Mouse (Mus musculus) inflammation-experienced regulatory T-cells, adult 6 months (primary cell): ENCODE measurements around the gene Hes2. TPM values are rescaled to one million over a fixed set of nuclear protein-coding genes. Genes with fewer than 3 reads are reported as not detected.

ENCODE experiments used
- ATAC-seq: one replicate; pipeline ENCODE4 v1.8.0; 2017
- polyA plus RNA-seq, 3 experiments: library from polyadenylated mRNA; unstranded; fragments of 100-300 nt; shearing (Covaris generic); gene quantifications; one replicate each; pipeline ENCODE4 v1.2.1; 2017

Gene Hes2
- polyA plus RNA-seq, 3 experiments from 2014 or later: not detected

DNA sequence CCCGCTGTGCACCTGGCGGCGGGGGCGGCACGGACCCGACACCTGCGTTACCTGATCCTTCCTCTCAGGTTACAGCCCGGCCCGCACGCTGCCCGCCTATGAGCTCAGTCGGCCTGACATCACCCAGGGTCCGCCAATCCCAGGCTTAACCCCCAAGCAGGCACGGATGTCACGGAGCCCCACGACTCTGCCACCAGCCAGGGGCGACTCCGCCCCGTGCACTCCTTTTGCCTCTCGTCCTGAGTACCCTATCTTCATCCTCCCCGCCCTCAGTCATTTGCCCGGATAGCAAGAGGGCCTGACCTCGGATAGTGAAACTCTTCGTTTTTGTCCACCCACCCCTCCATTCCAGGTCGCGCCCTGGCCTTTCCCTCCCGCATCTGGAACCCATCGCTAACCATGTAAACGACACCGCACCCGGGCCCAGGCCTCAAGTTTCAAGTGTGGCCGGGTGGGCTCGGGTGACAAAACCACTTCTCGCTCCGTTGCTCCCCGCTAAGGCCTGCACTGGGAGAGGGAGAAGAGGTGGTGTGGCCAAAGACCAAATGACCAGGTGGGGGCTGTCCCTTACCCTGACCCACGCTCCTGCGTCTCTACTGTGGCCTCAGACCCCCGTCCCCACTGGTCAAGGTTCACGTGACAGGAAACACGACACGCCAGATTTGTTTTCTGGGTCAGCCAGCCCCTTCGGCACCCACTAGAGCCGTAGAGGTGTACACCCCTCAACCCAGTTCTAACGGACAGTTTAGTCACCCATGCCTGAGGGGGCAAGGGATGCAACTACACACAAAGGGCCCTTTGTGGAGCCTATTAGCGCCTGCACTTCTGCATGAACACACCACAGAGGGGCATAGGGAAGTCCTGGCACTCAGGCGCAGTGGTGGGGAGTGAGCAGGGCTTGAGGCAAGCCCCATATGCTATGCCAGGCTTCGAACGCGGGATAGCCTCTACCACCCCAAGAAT is 26.6 kb upstream of the Hes2 start:
- ATAC-seq: peak; percentile 18

DNA sequence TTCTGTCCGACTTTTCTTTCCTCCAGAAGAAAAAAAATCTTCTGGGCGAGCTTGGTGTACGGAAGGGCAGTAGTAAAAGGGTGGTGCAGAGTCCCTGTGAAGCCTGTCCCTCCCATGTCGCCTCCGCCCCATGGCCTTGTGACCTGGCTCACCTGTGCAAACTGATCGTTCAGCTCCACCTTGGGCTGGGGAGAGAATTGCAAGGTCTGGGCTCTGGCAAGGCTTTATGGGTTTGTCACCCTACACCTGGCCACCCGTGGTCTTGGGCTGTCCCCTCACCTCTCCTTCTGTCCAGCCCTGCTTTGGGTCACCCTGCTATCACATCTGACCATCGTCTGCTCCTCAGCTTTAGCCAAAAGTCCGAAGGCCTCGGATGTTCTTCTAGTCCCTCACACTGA is 25.9 kb upstream of the Hes2 start:
- ATAC-seq: no peak

DNA sequence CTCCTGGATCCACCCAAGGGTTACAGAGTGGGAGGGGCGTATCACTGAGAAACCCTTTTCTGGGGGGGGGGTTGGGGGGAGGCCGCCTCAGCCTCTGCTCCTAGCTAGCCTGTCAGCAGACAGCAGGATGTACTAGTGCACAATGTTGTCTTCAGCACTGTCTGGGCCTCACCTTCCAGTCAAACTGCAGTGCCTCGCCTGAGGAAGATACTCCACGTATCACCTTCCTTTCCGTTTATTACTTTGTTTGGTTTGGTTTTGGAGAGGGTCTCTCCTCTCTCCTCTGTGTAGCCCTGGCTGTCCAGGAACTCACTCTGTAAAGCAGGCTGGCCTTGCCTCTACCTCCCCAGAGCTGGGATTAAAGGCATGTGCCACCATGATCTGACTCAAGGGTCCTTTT is 25.5 kb upstream of the Hes2 start:
- ATAC-seq: no peak

DNA sequence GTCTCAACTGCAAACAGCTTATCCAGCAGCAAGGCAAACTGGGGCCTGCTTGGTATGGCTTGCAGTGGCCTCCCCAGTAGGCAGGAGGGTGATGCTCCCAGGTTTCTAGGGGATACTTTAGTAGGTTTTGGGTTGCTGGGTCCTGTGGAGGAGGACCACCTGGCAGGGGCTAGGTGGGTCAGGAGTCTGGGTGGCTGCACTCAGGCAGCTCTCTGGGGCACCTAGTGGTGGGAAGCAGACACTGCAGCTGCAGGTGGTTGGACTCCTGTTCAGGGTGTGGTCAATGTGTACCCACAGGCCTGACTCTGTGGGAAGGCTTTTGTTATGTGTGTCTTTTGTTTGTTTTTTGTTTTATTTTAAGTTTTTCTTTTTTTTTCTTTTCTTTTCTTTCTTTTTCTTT is 24.2 kb upstream of the Hes2 start:
- peak; percentile 30 for ATAC-seq

DNA sequence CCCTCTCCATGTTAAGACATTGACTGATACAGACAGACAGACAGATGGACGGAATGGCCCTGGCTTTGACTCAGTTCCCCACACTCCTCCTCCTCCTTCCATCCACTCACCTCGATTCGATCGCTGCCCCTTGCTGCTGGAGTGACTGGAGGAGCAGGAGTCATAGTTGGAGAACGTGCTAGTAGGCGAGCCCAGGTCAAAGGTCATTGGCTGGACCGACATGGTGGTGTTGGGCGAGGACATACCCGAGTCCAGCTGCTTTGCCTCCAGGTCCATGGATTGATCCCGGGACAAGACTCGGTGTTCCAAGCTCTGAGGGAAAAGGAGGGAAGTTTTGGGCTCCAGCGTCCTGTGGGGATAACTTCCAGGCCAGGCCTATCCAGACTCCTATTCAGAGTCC is 23.3 kb upstream of the Hes2 start:
- no peak for ATAC-seq

DNA sequence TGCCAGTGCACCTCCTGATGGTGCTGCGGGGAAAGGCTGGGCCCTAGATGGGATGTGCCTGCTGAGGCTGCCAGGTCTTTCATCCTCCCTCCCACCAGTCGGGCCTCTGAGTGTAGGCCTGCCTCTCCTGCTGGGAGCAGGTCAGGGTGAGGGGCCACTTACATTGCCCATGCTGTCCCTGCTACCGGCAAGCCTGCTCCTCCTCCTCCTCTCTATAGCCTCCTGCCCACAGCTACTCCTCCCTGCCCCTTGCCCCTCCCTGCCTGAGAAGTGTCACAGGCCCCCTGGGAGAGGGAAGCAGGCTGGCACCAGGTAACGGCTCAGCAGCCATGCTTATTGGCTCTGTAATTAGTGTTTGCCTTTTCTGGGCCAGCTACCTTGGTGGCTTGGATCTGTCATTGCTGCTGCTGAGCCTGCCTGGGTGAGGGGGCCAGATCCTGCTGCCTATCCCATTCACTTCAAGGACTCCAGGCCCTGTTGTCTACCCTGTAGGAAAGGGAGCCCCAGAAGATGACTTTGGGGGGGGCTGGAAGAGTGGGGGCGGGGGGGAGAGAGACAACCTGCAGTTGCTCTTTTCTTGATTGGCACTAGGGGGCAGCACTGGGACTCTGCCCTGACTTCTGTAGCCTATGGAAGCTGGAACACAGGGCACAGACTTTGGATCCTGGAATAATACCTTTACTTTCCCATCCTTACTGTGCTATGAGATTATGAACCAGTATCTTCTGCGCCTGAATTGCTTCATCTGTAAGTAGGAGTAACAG is 22.4 kb upstream of the Hes2 start:
- ATAC-seq: no peak

DNA sequence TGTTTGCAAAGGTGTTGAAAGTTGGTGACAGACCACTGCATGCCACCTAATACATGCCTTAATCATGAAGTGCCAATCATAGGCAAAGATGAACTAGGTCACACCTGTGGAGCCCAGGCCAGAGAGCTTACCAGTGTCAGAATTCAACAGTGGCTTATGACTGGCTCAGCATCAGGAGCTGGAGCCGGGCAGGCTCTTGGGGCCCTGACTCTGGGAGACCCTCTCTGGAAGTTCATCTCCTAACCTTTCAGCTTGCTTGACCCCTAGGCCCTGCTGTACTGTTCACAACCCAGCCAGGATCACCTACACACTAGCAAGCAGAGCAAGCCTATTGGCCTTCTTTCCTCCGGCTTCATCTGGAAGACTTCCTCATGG is 21.8 kb upstream of the Hes2 start:
- no peak for ATAC-seq

DNA sequence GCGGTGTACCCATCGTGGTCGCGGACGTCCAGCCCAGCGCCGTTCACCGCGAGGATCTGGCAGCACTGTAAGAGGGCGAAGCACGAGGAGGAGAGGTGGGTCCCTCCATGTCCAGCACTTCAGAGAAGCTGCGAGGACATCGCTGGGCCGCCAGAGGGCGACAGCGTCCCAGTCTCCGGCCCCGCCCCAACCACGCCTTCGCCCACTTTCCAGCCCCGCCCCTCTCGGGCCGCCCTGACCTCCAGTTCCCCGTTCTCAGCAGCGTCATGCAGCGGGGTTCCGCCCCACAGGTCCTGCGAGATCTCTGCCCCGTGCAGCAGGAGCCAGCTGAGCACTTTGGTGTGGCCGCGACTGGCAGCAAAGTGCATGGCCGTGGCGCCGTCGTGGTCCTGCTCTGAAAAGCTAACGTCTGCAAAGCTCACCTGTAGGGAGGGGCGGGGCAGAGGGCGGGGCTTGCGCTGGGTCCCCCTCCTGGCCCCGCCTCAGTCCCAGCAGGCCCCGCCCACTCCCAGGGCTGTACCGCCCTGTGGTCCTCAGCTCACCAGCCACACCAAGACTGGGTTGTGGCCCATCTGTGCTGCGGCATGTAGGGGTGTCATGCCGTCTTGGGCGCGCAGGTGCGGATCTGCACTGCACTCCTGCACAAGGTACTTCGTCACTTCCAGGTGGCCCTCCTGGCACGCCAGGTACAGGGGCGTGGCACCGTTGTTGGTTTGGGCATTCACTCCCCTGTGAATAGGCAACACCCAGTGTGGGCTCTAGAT is 20.0 kb upstream of the Hes2 start:
- peak; percentile 75 for ATAC-seq

DNA sequence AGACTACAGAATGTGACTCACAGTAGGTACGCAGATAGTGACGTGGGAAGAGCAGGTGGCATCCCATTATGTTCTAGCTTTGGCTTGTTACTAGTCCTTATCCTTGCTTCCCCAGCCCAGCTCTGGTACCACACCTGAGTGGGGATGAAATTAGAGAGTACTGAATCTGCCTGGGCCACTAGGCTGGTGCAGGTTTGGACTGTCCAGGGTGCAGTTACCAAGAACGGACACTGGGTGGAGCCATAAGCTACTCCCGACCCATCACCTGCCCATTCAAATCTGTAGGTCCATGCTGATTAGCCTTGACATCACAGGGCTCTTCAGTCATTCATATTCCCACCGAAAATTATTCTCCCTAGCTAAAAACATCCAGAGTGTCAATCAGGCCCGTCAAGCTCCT is 18.2 kb upstream of the Hes2 start:
- peak; percentile 24 for ATAC-seq

DNA sequence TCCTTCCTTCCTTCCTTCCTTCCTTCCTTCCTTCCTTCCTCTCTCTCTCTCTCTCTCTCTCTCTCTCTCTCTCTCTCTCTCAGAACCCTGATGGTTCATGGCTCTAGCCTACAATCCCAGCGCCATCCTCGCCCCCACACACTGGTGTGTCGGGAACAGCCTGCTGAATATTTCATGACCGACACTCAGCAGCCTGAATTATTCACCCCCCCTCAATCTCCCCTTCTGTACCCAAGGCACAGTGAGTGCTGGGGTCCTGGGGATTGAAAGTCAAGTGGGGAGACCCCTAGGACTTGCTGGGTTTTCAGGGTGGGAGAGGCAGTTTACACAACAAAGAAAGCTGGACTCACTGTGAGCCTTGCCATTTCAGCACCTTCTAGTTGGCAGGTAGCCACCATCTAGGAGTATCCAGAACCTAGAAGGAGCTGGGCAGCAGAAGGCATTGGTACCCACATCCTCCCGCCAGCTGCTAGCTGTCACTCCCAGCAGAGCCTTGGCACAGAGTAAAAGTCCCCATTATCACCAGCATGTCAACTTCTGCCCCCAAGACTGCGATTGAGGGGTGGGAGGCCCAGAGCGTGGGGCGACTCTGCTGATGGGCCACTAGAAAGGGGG is 17.0 kb upstream of the Hes2 start:
- ATAC-seq: no peak

DNA sequence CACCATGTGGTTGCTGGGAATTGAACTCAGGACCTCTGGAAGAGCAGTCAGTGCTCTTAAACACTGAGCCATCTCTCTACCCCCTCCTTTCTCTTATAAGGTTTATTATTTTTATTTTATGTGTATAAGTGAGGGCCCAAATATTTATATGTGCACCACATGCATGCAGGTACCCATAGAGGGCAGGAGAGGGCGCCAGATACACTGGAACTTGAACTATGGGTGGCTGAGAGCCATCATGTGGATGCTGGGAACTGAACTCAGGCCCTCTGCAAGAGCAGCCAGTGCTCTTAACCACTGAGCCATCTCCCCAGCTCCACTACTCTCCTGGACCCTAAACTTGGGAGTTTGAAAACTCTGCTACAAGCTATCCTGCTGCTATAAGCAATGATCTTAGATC is 15.0 kb upstream of the Hes2 start:
- no peak for ATAC-seq

DNA sequence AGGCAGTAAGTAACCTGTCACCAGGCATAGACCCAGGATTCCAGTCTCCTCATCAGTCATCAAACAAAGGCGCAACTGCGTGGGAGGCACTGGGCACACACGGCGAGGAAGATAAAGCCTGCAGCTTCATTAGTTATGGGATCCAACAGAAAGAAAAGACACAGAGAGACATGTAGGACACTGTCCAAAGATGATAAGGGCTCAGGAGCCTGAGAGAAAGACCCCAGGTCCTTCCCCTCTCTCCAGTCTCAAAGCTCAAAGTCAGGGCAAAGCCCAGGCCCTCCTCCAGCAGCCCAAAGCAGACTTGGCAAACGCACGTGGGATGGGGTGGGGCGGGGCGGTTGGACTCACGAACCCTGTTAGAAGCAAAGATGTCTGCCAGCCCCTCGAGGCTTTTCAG is 13.2 kb upstream of the Hes2 start:
- ATAC-seq: no peak

DNA sequence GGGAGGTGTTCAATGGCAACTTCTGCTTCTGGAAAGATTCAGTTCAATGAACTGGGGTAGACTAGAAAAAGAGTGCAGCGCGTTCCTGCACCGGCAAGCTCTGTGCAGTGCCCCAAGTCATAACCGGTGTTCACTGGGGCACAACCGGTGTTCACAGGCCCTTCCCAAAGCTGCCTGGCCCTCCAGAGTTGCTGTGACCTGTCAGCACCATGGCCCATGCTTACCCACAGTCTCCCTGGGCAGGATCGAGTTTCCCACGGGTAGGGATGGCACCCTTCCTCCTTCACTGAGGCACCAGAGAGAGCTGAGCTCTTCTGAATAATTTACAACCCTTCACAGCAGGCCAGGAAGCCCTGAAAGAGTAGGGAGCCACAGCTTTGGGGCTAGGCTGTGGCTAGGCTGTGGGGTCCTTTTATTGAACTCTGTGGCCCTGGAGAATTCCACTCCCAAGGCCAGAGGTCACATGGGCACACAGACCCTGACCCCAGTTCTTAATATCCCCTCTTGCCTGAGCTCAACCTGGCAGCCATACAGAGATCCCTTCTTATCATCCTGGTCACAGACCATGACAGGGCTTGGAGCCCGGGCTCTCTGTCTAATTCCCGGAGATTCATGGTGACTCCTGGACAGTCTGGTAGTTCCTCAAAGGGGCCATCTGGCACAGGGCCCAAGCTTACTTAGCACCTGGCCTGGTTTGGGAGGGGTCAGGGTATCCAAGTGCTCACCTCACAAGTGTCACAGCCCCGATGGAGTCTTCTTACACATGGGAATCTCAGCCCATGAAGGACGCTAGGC is 12.4 kb upstream of the Hes2 start:
- no peak for ATAC-seq

DNA sequence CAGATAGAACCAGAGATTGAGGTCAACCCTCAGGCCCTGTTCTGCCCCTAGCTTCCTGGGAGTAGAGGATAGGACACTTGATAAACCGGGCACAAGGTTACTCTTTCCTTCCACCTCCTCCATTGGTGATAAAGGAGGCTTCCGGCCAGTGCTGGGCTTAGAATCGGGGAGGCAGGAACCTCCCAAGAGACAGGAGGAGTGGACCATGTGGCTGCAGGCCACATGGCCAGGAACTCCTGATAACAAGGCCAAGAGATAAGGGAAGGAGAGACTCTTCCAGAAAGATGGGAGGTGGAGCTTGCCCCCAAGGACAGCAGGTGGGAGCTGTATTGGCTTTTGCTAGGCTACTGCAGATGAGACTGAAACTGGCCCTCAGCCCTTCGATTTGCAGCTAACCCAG is 8.1 kb upstream of the Hes2 start:
- ATAC-seq: no peak

DNA sequence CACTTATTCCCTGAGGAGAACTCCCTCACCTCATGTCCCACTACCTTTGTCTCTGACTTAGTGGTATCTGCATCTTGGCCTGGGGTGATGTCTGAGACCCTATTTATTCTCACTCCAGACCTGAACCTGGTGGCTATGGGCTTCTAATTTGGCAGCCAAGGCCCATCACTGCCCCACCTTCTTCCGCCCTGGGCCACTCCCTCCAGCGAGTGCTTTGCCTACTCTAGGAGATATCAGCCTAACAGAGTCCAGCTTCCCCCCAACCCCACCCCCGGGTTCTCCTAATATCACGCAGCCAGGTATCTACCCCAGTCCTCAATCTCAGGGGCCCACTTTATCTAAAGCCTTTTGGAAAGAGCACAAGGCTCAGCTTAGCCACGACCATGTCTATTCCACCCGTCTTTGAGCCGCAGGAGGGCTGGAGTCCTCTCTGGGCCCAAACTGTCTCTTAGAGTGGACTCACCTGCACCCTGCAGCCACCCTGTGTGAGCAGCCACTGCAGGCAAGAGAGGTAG is 7.2 kb upstream of the Hes2 start:
- ATAC-seq: no peak

DNA sequence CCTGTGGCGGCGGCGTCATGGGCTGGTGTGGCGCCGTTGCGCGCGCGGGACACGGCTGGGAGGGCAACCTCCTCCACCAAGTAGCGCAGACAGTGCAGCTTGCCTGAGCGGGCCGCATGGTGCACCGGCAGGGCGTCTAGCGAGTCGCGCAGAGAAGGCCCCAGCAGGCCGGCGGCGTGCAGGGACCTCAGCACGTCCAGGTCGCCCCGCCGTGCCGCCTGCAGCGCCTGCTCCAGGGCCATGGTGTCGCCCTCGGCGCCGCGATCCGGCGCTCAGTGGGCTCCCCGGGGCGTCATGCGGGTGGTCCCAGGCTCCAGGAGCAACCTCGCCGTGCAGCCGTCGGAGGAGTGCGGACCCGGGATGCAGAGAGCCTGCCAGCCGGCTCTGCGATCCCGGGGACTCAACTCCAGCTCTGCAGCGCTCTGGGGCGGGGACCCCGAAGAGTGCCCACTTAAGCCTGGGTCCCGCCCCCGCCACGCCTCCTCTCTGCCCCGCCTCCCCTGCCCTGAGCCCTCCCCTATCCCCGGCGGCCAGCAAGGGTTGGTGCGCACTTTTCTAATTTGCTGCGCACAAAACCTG is 6.6 kb upstream of the Hes2 start, which contains the start of gene Espn:
Espn (minus strand) TSS at position 406 of the 579 bp plus-strand sequence.
- no peak for ATAC-seq

DNA sequence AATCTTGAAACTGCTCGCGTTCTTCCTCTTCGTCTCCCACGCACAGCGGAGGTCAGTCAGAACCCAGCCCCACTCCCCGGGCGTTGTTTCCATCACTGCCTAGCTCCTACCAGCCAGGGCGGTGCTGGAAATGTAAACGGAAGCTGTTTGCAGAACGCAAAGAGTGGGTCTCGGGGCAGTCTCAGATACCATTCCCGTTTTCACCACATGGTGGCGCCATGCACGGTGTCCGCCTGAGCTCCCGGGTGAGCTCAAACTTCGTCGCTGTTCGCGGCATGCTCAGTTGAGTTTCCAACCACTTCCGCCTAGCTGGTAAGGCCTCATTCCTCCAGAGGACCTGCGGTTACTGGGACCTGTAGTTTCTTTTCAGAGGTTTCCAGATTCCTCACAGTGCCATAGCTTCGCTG is 4.9 kb upstream of the Hes2 start:
- peak; percentile 93 for ATAC-seq

DNA sequence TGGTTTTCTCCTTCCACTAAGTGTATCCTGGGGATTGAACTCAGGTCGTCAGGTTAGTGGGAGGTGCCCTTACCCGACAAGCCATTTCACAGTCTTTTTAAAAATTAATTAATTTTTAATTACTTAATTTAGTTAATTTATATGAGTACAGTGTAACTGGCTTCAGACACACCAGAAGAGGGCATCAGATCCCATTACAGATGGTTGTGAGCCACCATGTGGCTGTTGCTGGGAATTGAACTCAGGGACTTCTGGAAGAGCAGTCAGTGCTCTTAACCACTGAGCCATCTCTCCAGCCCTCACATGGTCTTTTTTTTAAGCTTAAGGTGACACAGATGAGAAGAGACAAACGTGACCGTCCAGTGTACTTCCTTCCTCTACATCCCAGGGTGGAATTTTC is 3.6 kb upstream of the Hes2 start:
- ATAC-seq: no peak

DNA sequence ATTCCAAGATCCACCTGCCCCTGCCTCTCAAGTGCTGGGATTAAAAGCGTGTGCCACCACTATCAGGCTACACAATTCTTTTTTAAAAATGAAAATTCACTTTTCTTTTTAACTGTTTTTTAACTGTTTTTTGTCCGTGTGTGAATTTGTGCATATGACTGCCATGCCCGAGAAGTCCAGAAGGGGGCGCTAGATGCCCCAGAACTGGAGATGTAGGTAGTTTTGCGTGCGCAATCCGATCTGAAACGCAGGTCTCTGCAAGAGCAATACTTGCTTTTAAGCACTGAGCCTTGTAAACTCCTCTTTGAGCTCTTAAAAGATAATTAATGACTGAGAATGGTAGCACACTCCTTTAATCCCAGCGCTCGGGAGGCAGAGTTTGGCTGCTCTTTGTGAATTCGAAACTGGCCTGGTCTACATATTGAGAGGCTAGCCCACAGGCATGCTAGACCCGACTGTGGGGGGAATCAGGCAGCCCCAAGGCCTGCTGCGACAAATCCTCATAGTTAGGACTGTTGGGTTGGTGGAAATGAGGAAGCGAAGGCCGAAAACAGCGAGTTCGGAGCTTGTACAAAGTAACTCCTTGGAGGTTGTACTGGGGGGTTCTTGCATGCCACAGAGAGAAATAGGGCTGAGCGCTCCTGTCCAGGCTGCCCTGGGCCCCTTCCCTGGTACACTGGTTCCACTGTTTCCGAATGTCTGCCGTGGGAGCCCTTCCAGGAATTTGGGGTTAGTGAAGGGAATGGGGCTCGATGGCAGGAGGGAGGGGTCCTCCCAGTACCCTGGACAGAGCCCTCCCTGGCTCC is 685 bp upstream of the Hes2 start:
- no peak for ATAC-seq

DNA sequence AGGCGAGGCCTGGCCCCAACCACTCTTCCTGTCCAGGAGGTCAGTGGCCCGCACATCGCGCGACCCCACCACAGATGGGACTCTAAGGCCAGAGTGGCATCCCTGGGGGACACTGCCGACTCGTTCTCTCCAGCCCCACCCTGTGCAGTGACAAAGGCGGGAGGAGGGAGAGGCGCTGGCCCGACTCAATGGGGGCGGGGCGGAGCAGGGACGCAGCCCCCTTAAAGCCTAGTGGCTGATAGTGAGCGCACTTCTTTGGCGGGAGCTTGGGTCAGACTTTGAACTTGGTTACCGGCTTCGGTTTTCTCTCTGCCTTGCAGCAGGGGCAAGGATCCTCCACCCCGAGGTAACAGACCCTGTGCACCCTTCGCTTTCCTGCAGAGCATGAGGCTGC is 615 bp downstream of the Hes2 start:
- ATAC-seq: no peak
